Mouse (Mus musculus) small intestine, adult 2 months (tissue): ENCODE data around the gene Chek2.
"Not testable (repeated sequence)": the region's sequence is repeated elsewhere in the genome, so short reads cannot be mapped to it uniquely, and the experiment has no call there.

Source experiments
- CTCF ChIP-seq: fragments of 200-500 bp; IDR thresholded peaks from 2 replicates; pipeline ENCODE4 v1.5.1; 2012; ENCODE audit warnings: low read depth, mild to moderate bottlenecking, control low read depth, inconsistent platforms, low read length, moderate library complexity, mixed read lengths; ENCODE audit not compliant: insufficient replicate concordance, insufficient read length; ENCODE audit errors: extremely low read depth
- POLR2A ChIP-seq: fragments of 200-500 bp; IDR thresholded peaks from 2 replicates; pipeline ENCODE4 v1.6.1; 2012; ENCODE audit warnings: low read depth, mild to moderate bottlenecking, control low read depth, inconsistent platforms, low read length, moderate library complexity

DNA sequence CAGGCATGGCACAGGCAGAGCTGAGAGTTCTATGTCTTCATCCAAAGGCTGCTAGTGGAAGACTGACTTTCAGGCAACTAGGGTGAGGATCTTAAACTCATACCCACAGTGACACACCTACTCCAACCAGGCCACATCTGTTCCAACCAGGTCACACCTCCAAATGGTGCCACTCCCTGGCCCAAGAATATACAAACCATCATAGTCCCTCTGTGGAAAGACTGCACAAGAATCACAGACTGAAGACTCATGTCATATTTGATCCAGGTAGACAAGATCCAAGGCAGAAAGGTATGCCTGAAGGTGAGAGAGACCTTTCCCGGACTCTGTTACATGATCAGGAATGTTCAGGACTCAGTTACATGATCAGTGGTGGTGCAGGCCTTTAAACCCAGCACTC, 38.7 kb downstream of the Chek2 start:
- not testable (repeated sequence) for TF ChIP-seq CTCF, POLR2A
